Mouse (Mus musculus): ENCODE data around the gene Lat.
A peak's percentile ranks its signal among the peaks of the same experiment; 100 is the strongest.

Lat gene

DNA sequence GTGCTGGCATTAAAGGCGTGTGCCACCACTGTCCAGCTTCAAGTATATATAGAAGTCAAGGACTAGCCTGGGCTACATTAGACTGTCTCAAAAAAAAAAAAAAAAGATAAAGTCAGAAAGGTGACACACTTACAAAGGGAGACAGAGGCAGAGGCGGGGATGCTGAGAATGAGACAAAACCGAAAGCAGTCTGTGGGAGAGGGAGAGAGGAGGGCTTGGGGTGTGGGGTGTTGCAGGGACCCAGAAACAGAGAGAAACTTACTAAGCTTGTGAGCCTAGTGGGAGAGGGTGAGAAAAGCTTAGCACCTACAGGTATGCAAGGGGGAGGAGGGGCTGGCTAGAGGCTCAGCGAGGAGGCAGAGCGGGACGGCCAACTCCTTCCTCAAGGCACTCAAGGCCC, 11.5 kb downstream of the Lat start:
- TF ChIP-seq CTCF (conservative IDR thresholded peaks at IDR 0.05; ENCODE audit: low read length), result no peak

GRCm38 (mm10) chr7:126356793-126357591, 12.4 kb downstream of the Lat start:
- TF ChIP-seq NANOG (IDR thresholded peaks at IDR 0.05; ENCODE audit: borderline replicate concordance, low read length), result no peak
- no peak for TF ChIP-seq CTCF (conservative IDR thresholded peaks at IDR 0.05; ENCODE audit: low read length)
- no peak for TF ChIP-seq POU5F1 (IDR thresholded peaks at IDR 0.05; ENCODE audit: borderline replicate concordance, low read length)
- peaks cover 16% of the 10 kb centered on the region for H3K27me3 ChIP-seq (ENCODE audit: insufficient read depth, low read length)
- no peaks in the 10 kb centered on the region for H3K36me3 ChIP-seq (ENCODE audit: insufficient read depth, low read length)
- no peaks in the 10 kb centered on the region for H3K9me3 ChIP-seq (ENCODE audit: low read length)
- H3K4me3 ChIP-seq (replicated peaks; ENCODE audit: low read length), result peak overlapping the region; percentile 55
- peaks cover 62% of the 10 kb centered on the region for H3K4me1 ChIP-seq (replicated peaks; ENCODE audit: low read depth, low read length)

More for the DNA sequence above, 11.5 kb downstream of the Lat start:
- Histone ChIP-seq H3K4me3 (replicated peaks; ENCODE audit: low read length) (no peak overlapping the region), H3K9me3 (ENCODE audit: low read length) (no peaks in the 10 kb centered on the region), H3K27me3 (ENCODE audit: insufficient read depth, low read length) (peaks cover 16% of the 10 kb centered on the region), H3K4me1 (replicated peaks; ENCODE audit: low read depth, low read length) (peaks cover 68% of the 10 kb centered on the region), H3K36me3 (ENCODE audit: insufficient read depth, low read length) (0 out of 2 replicates have a peak, but pooled peaks cover under 1% of the 10 kb centered on the region)

DNA sequence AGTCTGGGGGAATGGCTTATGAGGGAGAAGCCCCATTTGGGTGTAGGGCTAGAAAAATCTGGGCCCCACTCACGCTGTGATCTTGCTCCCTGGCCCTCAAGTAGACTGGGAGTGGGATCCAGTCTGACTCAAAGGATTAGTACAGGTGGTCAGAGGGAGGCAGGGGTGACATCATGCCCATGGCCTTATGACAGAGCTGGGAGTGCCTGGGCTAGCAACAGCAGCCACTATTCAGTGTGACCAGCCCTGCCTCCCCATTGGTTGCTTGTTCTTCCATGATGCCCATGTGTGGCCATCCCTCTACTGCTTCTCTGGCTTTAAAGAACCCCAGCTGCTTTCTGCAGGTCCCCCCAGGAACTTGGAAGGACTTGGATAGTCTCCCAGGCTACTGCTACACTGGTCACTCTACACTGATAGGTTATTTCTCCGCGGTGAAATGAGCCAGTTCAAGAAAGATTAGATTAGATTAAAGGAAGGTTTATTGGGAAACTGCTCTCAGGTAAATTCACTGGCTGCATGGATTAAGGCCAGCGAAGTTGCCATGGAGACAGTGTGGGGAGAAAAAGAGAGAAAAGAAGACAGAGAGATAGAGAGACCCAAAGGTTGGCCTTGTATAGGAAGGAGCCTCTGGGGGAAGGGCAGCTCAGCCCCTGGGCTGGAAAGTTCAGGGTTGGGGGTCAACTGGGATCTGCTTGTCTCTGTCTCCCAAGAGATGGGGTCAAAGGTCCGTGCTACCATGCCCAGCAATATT, 13.3 kb downstream of the Lat start:
- Histone ChIP-seq H3K27me3 (ENCODE audit: insufficient read depth, low read length) (peaks cover 16% of the 10 kb centered on the region), H3K9me3 (ENCODE audit: low read length) (no peaks in the 10 kb centered on the region), H3K4me1 (replicated peaks; ENCODE audit: low read depth, low read length) (peaks cover 70% of the 10 kb centered on the region), H3K36me3 (ENCODE audit: insufficient read depth, low read length) (no peaks in the 10 kb centered on the region), H3K4me3 (replicated peaks; ENCODE audit: low read length) (0 out of 2 replicates have a peak overlapping the region, but pooled peaks have one; percentile 55)
- TF ChIP-seq NANOG (IDR thresholded peaks at IDR 0.05; ENCODE audit: borderline replicate concordance, low read length), result no peak

DNA sequence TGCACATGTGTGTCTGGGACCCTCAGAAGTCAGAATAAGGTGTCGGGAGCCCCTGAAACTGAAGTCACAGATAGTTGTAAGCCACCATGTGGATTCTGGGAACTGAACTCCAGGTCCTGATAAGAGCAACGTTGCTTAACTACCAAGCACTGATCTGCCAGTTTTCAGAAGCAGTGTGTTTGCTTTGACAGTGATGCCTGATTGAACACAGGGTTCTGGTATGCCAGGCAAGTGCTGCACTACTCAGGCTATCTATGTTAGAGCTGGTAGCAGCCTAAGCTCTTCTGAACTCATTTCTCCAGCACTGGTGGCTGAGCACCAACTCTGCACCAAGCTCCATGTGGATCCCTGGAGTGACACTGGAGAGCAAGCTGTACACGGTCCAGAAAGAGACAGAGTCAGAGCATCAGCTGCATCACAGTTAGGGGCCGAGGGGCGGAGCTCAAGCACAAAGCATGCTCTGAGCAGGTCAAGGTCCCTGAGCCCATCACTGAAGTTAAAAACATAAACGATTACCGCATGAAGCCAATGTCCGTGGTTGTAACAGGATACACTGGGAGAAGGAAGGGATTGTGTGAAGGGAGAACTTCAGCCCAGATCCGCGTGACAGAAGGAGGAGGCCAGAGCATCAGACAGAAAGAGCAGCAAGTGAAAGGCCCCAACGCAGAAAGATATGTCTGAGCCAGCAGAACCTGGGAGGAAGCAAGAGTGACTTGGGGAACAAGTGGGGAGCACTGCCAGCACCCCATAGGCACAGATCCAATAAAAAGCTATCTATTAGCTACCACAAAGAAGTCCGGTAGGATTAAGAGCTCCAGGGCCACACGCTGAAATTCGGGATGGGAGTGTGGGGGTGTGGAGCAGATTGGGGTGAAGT, 14.4 kb downstream of the Lat start:
- no peaks in the 10 kb centered on the region for H3K36me3 ChIP-seq (ENCODE audit: insufficient read depth, low read length)

GRCm38 (mm10) chr7:126353994-126354365, 15.4 kb downstream of the Lat start:
- Histone ChIP-seq H3K4me3 (replicated peaks; ENCODE audit: low read length) (no peak overlapping the region), H3K36me3 (ENCODE audit: insufficient read depth, low read length) (no peaks in the 10 kb centered on the region), H3K9me3 (ENCODE audit: low read length) (no peaks in the 10 kb centered on the region), H3K4me1 (replicated peaks; ENCODE audit: low read depth, low read length) (peaks cover 78% of the 10 kb centered on the region), H3K27me3 (ENCODE audit: insufficient read depth, low read length) (peaks cover 7% of the 10 kb centered on the region; the same call in 1 of the 2 replicates)
- no peak for TF ChIP-seq POU5F1 (IDR thresholded peaks at IDR 0.05; ENCODE audit: borderline replicate concordance, low read length)
- TF ChIP-seq CTCF (conservative IDR thresholded peaks at IDR 0.05; ENCODE audit: low read length), result no peak
- TF ChIP-seq NANOG (IDR thresholded peaks at IDR 0.05; ENCODE audit: borderline replicate concordance, low read length), result no peak

More for the DNA sequence above, 14.4 kb downstream of the Lat start:
- Histone ChIP-seq H3K9me3 (ENCODE audit: low read length) (no peaks in the 10 kb centered on the region), H3K27me3 (ENCODE audit: insufficient read depth, low read length) (peaks cover 15% of the 10 kb centered on the region), H3K4me3 (replicated peaks; ENCODE audit: low read length) (peak overlapping the region; percentile 5; the same call in 1 of the 2 replicates), H3K4me1 (replicated peaks; ENCODE audit: low read depth, low read length) (peaks cover 80% of the 10 kb centered on the region)
- TF ChIP-seq NANOG (IDR thresholded peaks at IDR 0.05; ENCODE audit: borderline replicate concordance, low read length), result no peak
- TF ChIP-seq POU5F1 (IDR thresholded peaks at IDR 0.05; ENCODE audit: borderline replicate concordance, low read length), result no peak
- no peak for TF ChIP-seq CTCF (conservative IDR thresholded peaks at IDR 0.05; ENCODE audit: low read length)

DNA sequence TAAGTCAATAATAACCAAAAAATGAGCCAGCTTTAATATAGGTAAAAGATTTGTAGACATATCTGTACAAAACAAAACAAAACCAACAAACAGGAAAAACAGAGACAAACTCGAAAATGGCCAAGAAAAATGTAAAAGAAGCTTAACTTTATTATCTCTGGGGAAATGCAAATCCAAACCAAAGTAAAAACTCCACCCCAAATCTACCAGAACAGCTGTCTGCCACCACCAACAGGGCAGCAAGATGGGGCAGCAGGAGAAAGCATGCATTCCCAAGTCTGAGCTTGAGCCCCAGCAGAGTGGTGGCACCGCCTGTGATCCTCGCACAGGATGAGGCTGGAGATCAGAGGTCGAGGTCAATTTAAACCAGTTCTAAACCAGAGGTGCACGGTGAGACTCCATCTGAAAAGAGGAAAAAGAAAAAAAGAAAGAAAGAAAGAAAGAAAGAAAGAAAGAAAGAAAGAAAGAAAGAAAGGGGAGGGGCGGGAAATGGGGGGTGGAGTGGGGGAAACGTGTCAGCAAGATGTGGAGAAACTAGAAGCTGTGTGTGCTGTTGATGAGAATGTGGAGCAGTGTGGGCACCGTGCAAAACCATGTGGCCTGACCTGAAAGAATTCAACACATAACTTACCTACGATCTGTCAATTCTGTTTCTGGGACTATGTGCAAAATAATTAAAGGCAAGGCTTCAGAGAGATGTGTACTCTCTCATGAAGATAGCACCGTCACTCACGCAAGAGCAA, 15.9 kb downstream of the Lat start:
- H3K27me3 ChIP-seq (ENCODE audit: insufficient read depth, low read length), result peaks cover 3% of the 10 kb centered on the region; the same call in 1 of the 2 replicates
- no peaks in the 10 kb centered on the region for H3K36me3 ChIP-seq (ENCODE audit: insufficient read depth, low read length)
- H3K4me1 ChIP-seq (replicated peaks; ENCODE audit: low read depth, low read length), result peaks cover 78% of the 10 kb centered on the region
- no peak for TF ChIP-seq CTCF (conservative IDR thresholded peaks at IDR 0.05; ENCODE audit: low read length)
- no peak for TF ChIP-seq NANOG (IDR thresholded peaks at IDR 0.05; ENCODE audit: borderline replicate concordance, low read length)
- TF ChIP-seq POU5F1 (IDR thresholded peaks at IDR 0.05; ENCODE audit: borderline replicate concordance, low read length), result no peak
- H3K4me3 ChIP-seq (replicated peaks; ENCODE audit: low read length), result no peak overlapping the region
- H3K9me3 ChIP-seq (ENCODE audit: low read length), result no peaks in the 10 kb centered on the region

DNA sequence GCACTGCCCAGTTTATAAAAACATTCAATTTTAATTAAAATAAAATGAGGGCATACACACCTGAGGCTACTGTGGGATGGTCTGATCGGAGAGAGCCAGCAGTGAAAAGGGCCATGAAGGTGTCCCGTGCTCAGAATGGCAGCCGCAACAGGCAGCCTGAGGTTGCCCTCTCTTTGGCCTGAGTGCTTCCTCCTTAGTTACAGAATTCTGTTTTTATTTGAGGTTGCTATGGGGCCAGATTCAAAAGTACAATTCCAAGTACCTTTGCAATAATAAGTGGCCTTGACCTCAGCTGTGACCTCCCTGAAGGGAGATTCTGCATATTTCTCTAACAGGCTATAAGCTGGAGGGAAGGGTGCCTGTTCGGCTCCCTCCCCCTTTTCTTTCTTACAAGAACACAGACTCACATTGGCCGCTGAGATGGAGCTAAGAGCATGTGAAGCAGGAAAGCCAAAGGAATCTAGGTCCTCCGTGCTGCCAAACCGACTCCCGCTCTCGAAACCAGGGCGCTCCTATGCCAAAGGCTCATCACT, 17.9 kb downstream of the Lat start:
- Histone ChIP-seq H3K36me3 (ENCODE audit: insufficient read depth, low read length) (no peaks in the 10 kb centered on the region), H3K27me3 (ENCODE audit: insufficient read depth, low read length) (no peaks in the 10 kb centered on the region), H3K4me3 (replicated peaks; ENCODE audit: low read length) (peak overlapping the region; percentile 46), H3K9me3 (ENCODE audit: low read length) (no peaks in the 10 kb centered on the region), H3K4me1 (replicated peaks; ENCODE audit: low read depth, low read length) (peaks cover 72% of the 10 kb centered on the region)
- TF ChIP-seq CTCF (conservative IDR thresholded peaks at IDR 0.05; ENCODE audit: low read length) (no peak), NANOG (IDR thresholded peaks at IDR 0.05; ENCODE audit: borderline replicate concordance, low read length) (no peak), POU5F1 (IDR thresholded peaks at IDR 0.05; ENCODE audit: borderline replicate concordance, low read length) (no peak)

Measured in E14TG2a.4 (cell line).